Mouse (Mus musculus) fat pad, adult 2 months (tissue): Measurements from ENCODE around the gene Gm33543.

Experiments
- DNase-seq: peaks from one replicate; pipeline ENCODE4 v3.0.0-alpha.2; 2011; ENCODE audit warnings: low read depth, low spot score; ENCODE audit errors: extremely low read depth

Gm33543 gene

GRCm38 (mm10) chr10:95842789-95843637 is at the start of gene Gm33543:
TSS of gene Gm33543 (minus strand) at chr10:95842930.
- DNase-seq = no peak

GRCm38 (mm10) chr10:95892132-95892531 is 49.4 kb upstream of the Gm33543 start:
- DNase-seq = no peak

GRCm38 (mm10) chr10:95891214-95891960 is 48.7 kb upstream of the Gm33543 start:
- no peak for DNase-seq

GRCm38 (mm10) chr10:95883761-95884517 is 41.2 kb upstream of the Gm33543 start:
- no peak for DNase-seq

- DNase-seq = no peak
Measured at GRCm38 (mm10) chr10:95882036-95882435, 39.3 kb upstream of the Gm33543 start.

GRCm38 (mm10) chr10:95879983-95880934 is 37.5 kb upstream of the Gm33543 start:
- DNase-seq = no peak

- DNase-seq = no peak
Measured at GRCm38 (mm10) chr10:95870782-95871181, 28.1 kb upstream of the Gm33543 start.

- no peak for DNase-seq
Measured at GRCm38 (mm10) chr10:95868348-95868747, 25.6 kb upstream of the Gm33543 start.

GRCm38 (mm10) chr10:95867596-95867995 is 24.9 kb upstream of the Gm33543 start:
- no peak for DNase-seq

GRCm38 (mm10) chr10:95864349-95865124 is 21.8 kb upstream of the Gm33543 start:
- no peak for DNase-seq

GRCm38 (mm10) chr10:95862664-95863063 is 19.9 kb upstream of the Gm33543 start:
- DNase-seq = no peak

- peak; percentile 8 for DNase-seq
Measured at GRCm38 (mm10) chr10:95858164-95858563, 15.4 kb upstream of the Gm33543 start.

GRCm38 (mm10) chr10:95855411-95855810 is 12.7 kb upstream of the Gm33543 start:
- no peak for DNase-seq

- DNase-seq = no peak
Measured at GRCm38 (mm10) chr10:95850504-95850903, 7.8 kb upstream of the Gm33543 start.

- no peak for DNase-seq
Measured at GRCm38 (mm10) chr10:95846739-95847138, 4.0 kb upstream of the Gm33543 start.

- DNase-seq = no peak
Measured at GRCm38 (mm10) chr10:95846281-95846680, 3.6 kb upstream of the Gm33543 start.

- DNase-seq = no peak
Measured at GRCm38 (mm10) chr10:95843878-95844277, 1.1 kb upstream of the Gm33543 start.

- DNase-seq = no peak
Measured at GRCm38 (mm10) chr10:95841241-95841640, 1.5 kb downstream of the Gm33543 start.

GRCm38 (mm10) chr10:95839803-95840202 is 2.9 kb downstream of the Gm33543 start:
- DNase-seq = no peak
